Mouse (Mus musculus) ES-Bruce4 (cell line): ENCODE data around the gene Miga2. TPM values are rescaled to one million over a fixed set of nuclear protein-coding genes. Genes with fewer than 3 reads are reported as not detected.

Experiments used
- H3K27ac ChIP-seq: 2 replicates; pipeline ENCODE4 v1.5.1; 2012; ENCODE audit warnings: low read length, inconsistent platforms; ENCODE audit not compliant: insufficient read depth
- H3K27me3 ChIP-seq: 2 replicates; pipeline ENCODE4 v1.6.1; 2012; ENCODE audit warnings: mild to moderate bottlenecking, low read length, inconsistent platforms; ENCODE audit not compliant: control insufficient read depth, poor library complexity, insufficient read depth, severe bottlenecking
- H3K36me3 ChIP-seq: 2 replicates; pipeline ENCODE4 v1.6.1; 2012; ENCODE audit warnings: inconsistent platforms, mild to moderate bottlenecking, low read length, moderate library complexity; ENCODE audit not compliant: control insufficient read depth, poor library complexity, insufficient read depth, severe bottlenecking
- H3K4me1 ChIP-seq: one replicate; pipeline ENCODE4 v1.8.1; 2011; ENCODE audit warnings: low read length; ENCODE audit not compliant: control insufficient read depth, insufficient read depth
- H3K4me3 ChIP-seq: 2 replicates; pipeline ENCODE4 v1.5.1; 2011; ENCODE audit warnings: low read depth, mild to moderate bottlenecking, low read length
- H3K9ac ChIP-seq: 2 replicates; pipeline ENCODE4 v1.6.1; 2012; ENCODE audit warnings: low read depth, mild to moderate bottlenecking, inconsistent platforms; ENCODE audit not compliant: poor library complexity, severe bottlenecking
- H3K9me3 ChIP-seq: replicated peaks from 2 replicates; pipeline ENCODE4 v1.6.1; 2012; ENCODE audit warnings: mild to moderate bottlenecking, low read length, inconsistent platforms; ENCODE audit not compliant: control insufficient read depth, poor library complexity, insufficient read depth, severe bottlenecking
- CTCF ChIP-seq: IDR thresholded peaks from one replicate; pipeline ENCODE4 v1.8.1; 2011; ENCODE audit warnings: low read depth, low read length
- EP300 ChIP-seq: IDR thresholded peaks from 2 replicates; pipeline ENCODE4 v1.6.1; 2011; ENCODE audit warnings: low read depth, low read length; ENCODE audit not compliant: insufficient read depth
- POLR2A ChIP-seq: IDR thresholded peaks from one replicate; pipeline ENCODE4 v1.8.1; 2011; ENCODE audit warnings: low read length; ENCODE audit not compliant: insufficient read depth
- polyA plus RNA-seq: library from polyadenylated mRNA; stranded (reverse); fragments of >200 nt; gene quantifications from 2 replicates; pipeline ENCODE4 v1.2.4, GENCODE M21; 2011; ENCODE audit warnings: low read depth; ENCODE audit not compliant: missing spikeins, insufficient read depth, insufficient read length

Gene Miga2
- polyA plus RNA-seq, 1 experiment, result 18.6 TPM

- no peak overlapping the region for H3K9ac ChIP-seq
- peaks cover 9% of the 10 kb centered on the region for H3K36me3 ChIP-seq
- TF ChIP-seq EP300 (no peak), POLR2A (no peak), CTCF (no peak)
Observed at GRCm38 (mm10) chr2:30377721-30378120, 13.7 kb downstream of the Miga2 start.

GRCm38 (mm10) chr2:30379307-30379706 is 15.3 kb downstream of the Miga2 start:
- TF ChIP-seq EP300 (no peak), CTCF (no peak), POLR2A (no peak)
- H3K27me3 ChIP-seq, result no peaks in the 10 kb centered on the region

More at GRCm38 (mm10) chr2:30377721-30378120, 13.7 kb downstream of the Miga2 start:
- Histone ChIP-seq H3K4me1 (no peaks in the 10 kb centered on the region), H3K27ac (no peak overlapping the region), H3K9me3 (no peaks in the 10 kb centered on the region), H3K27me3 (no peaks in the 10 kb centered on the region), H3K4me3 (no peak overlapping the region)

GRCm38 (mm10) chr2:30380564-30381376 is 16.7 kb downstream of the Miga2 start:
- H3K4me3 ChIP-seq, result no peak overlapping the region
- TF ChIP-seq EP300 (no peak), POLR2A (no peak)
- no peaks in the 10 kb centered on the region for H3K9me3 ChIP-seq
- no peaks in the 10 kb centered on the region for H3K4me1 ChIP-seq
- H3K9ac ChIP-seq, result no peak overlapping the region
- H3K36me3 ChIP-seq, result peaks cover 7% of the 10 kb centered on the region
- H3K27me3 ChIP-seq, result no peaks in the 10 kb centered on the region
- H3K27ac ChIP-seq, result no peak overlapping the region

More at GRCm38 (mm10) chr2:30379307-30379706, 15.3 kb downstream of the Miga2 start:
- no peak overlapping the region for H3K4me3 ChIP-seq
- no peak overlapping the region for H3K9ac ChIP-seq
- peaks cover 7% of the 10 kb centered on the region for H3K36me3 ChIP-seq
- H3K4me1 ChIP-seq, result no peaks in the 10 kb centered on the region
- H3K9me3 ChIP-seq, result no peaks in the 10 kb centered on the region
- H3K27ac ChIP-seq, result no peak overlapping the region

GRCm38 (mm10) chr2:30381377-30381725 is 17.3 kb downstream of the Miga2 start:
- no peaks in the 10 kb centered on the region for H3K4me1 ChIP-seq
- no peak overlapping the region for H3K27ac ChIP-seq
- TF ChIP-seq CTCF (no peak), EP300 (no peak), POLR2A (no peak)
- H3K9me3 ChIP-seq, result no peaks in the 10 kb centered on the region
- no peak overlapping the region for H3K4me3 ChIP-seq
- H3K9ac ChIP-seq, result no peak overlapping the region
- H3K27me3 ChIP-seq, result no peaks in the 10 kb centered on the region
- H3K36me3 ChIP-seq, result peaks cover 7% of the 10 kb centered on the region; the same call in 1 of the 2 replicates

GRCm38 (mm10) chr2:30384814-30385213 is 20.8 kb downstream of the Miga2 start:
- H3K36me3 ChIP-seq, result peaks cover 5% of the 10 kb centered on the region; the same call in 1 of the 2 replicates

GRCm38 (mm10) chr2:30385591-30385990 is 21.6 kb downstream of the Miga2 start:
- Histone ChIP-seq H3K4me3 (no peak overlapping the region), H3K9me3 (no peaks in the 10 kb centered on the region), H3K36me3 (peaks cover 5% of the 10 kb centered on the region; the same call in 1 of the 2 replicates), H3K4me1 (no peaks in the 10 kb centered on the region), H3K9ac (no peak overlapping the region), H3K27me3 (no peaks in the 10 kb centered on the region), H3K27ac (no peak overlapping the region)
- TF ChIP-seq CTCF (no peak), POLR2A (no peak), EP300 (no peak)

More at GRCm38 (mm10) chr2:30384814-30385213, 20.8 kb downstream of the Miga2 start:
- H3K27me3 ChIP-seq, result no peaks in the 10 kb centered on the region
- H3K4me1 ChIP-seq, result no peaks in the 10 kb centered on the region
- no peak overlapping the region for H3K27ac ChIP-seq
- TF ChIP-seq CTCF (no peak), POLR2A (no peak), EP300 (no peak)
- H3K9me3 ChIP-seq, result no peaks in the 10 kb centered on the region
- H3K4me3 ChIP-seq, result no peak overlapping the region
- no peak overlapping the region for H3K9ac ChIP-seq
